Mouse (Mus musculus) hindbrain, embryonic 16.5 days (tissue): ENCODE measurements at regions not wholly inside any gene's neighbourhood (a gene's known extent, or its start where the extent isn't known, plus 50 kb on each side); places are given as distances from the start of the nearest gene placed in this dataset.
A peak's percentile ranks its signal among the peaks of the same experiment; 100 is the strongest.

Source experiments
- ATAC-seq: fragments of 200-750 bp; cut with Nextera tagmentation; 2 replicates; pipeline ENCODE4 v1.8.0; 2017; ENCODE audit warnings: moderate TSS enrichment, moderate library complexity
- H3K27ac ChIP-seq: fragments of 300-500 bp; sonication (generic); 2 replicates; pipeline ENCODE4 v1.5.1; 2014; ENCODE audit warnings: low read depth, mild to moderate bottlenecking, control low read depth, low read length, moderate library complexity
- H3K27me3 ChIP-seq: fragments of 300-500 bp; sonication (generic); replicated peaks from 2 replicates; pipeline ENCODE4 v1.6.1; 2014; ENCODE audit warnings: low read length; ENCODE audit not compliant: control insufficient read depth, insufficient read depth
- H3K36me3 ChIP-seq: fragments of 300-500 bp; sonication (generic); 2 replicates; pipeline ENCODE4 v1.6.1; 2014; ENCODE audit warnings: mild to moderate bottlenecking, low read length, moderate library complexity, mixed read lengths; ENCODE audit not compliant: control insufficient read depth, insufficient read depth
- H3K4me1 ChIP-seq: fragments of 300-500 bp; sonication (generic); 2 replicates; pipeline ENCODE4 v1.6.1; 2014; ENCODE audit warnings: low read depth, low read length; ENCODE audit not compliant: control insufficient read depth, insufficient read depth
- H3K4me2 ChIP-seq: fragments of 300-500 bp; sonication (generic); 2 replicates; pipeline ENCODE4 v1.6.1; 2014; ENCODE audit warnings: mild to moderate bottlenecking, low read length, control low read depth, moderate library complexity
- H3K4me3 ChIP-seq: fragments of 300-500 bp; sonication (generic); 2 replicates; pipeline ENCODE4 v1.5.1; 2014; ENCODE audit warnings: mild to moderate bottlenecking, low read length, control low read depth, moderate library complexity
- H3K9ac ChIP-seq: fragments of 300-500 bp; sonication (generic); 2 replicates; pipeline ENCODE4 v1.6.1; 2014; ENCODE audit warnings: low read depth, mild to moderate bottlenecking, control low read depth, low read length, moderate library complexity
- H3K9me3 ChIP-seq: fragments of 300-500 bp; sonication (generic); 2 replicates; pipeline ENCODE4 v1.6.1; 2014; ENCODE audit warnings: mild to moderate bottlenecking, low read length, moderate library complexity; ENCODE audit not compliant: control insufficient read depth
- WGBS: fragments of 180-500 bp; shearing (Covaris S2); extraction: QIAGEN DNeasy Blood & Tissue Kit; methylation state at CpG from one replicate; pipeline ENCODE4 v1.1.7; 2014; 5-methylcytosine and 5-hydroxymethylcytosine counted together

- 92% methylated on average over 6 of the region's 6 CpGs for WGBS
Observed at GRCm38 (mm10) chr7:83061894-83062477, 194.9 kb downstream of the Mex3b start.

GRCm38 (mm10) chr7:83063559-83063958 is 196.4 kb downstream of the Mex3b start:
- WGBS, result 88% methylated on average over 3 of the region's 3 CpGs
- H3K36me3 ChIP-seq, result no peaks in the 10 kb centered on the region
- H3K27ac ChIP-seq, result no peak overlapping the region
- H3K27me3 ChIP-seq, result no peaks in the 10 kb centered on the region
- H3K4me3 ChIP-seq, result no peak overlapping the region
- H3K4me1 ChIP-seq, result no peaks in the 10 kb centered on the region
- no peak for ATAC-seq
- H3K4me2 ChIP-seq, result no peak overlapping the region
- no peak overlapping the region for H3K9ac ChIP-seq
- no peaks in the 10 kb centered on the region for H3K9me3 ChIP-seq

More at GRCm38 (mm10) chr7:83061894-83062477, 194.9 kb downstream of the Mex3b start:
- Histone ChIP-seq H3K27me3 (no peaks in the 10 kb centered on the region), H3K4me1 (no peaks in the 10 kb centered on the region), H3K4me3 (no peak overlapping the region), H3K9me3 (no peaks in the 10 kb centered on the region), H3K9ac (no peak overlapping the region), H3K27ac (no peak overlapping the region), H3K4me2 (no peak overlapping the region), H3K36me3 (no peaks in the 10 kb centered on the region)
- no peak for ATAC-seq

DNA sequence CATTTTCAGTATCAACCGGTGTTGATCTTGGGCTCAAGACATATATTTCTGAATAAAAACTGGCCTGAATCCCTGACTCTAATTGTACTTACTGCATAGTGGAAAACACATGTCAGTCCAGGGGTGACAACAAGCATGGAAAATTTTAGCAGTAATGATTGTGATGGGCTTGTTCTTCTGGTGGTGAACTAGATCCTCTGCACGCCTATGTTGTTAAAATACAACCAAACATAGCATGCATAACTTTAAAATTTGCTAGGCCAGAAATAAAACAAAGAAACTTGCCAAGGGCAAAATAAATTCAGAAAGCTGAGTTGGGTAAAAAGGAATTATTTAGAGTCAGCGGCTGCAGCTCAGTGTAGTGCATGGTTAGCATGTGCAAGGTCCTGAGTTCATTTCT is 198.2 kb downstream of the Mex3b start:
- Histone ChIP-seq H3K27me3 (no peaks in the 10 kb centered on the region), H3K4me1 (no peaks in the 10 kb centered on the region), H3K27ac (no peak overlapping the region), H3K36me3 (no peaks in the 10 kb centered on the region), H3K9me3 (no peaks in the 10 kb centered on the region), H3K4me2 (no peak overlapping the region), H3K4me3 (no peak overlapping the region), H3K9ac (no peak overlapping the region)
- ATAC-seq, result no peak
- 88% methylated on average over 3 of the region's 3 CpGs for WGBS

- H3K27me3 ChIP-seq, result no peaks in the 10 kb centered on the region
- peaks cover 12% of the 10 kb centered on the region for H3K4me1 ChIP-seq
- no peaks in the 10 kb centered on the region for H3K36me3 ChIP-seq
- no peak overlapping the region for H3K4me3 ChIP-seq
- H3K27ac ChIP-seq, result no peak overlapping the region
- no peak for ATAC-seq
- 0 out of 2 replicates have a peak, but pooled peaks cover 2% of the 10 kb centered on the region for H3K9me3 ChIP-seq
- 60% methylated on average over 15 of the region's 15 CpGs for WGBS
- no peak overlapping the region for H3K9ac ChIP-seq
- H3K4me2 ChIP-seq, result peak overlapping the region; percentile 25
Observed at GRCm38 (mm10) chr7:83074399-83074970, 207.4 kb downstream of the Mex3b start.

GRCm38 (mm10) chr7:83075159-83075952 is 208.2 kb downstream of the Mex3b start:
- 86% methylated on average over 4 of the region's 4 CpGs for WGBS

DNA sequence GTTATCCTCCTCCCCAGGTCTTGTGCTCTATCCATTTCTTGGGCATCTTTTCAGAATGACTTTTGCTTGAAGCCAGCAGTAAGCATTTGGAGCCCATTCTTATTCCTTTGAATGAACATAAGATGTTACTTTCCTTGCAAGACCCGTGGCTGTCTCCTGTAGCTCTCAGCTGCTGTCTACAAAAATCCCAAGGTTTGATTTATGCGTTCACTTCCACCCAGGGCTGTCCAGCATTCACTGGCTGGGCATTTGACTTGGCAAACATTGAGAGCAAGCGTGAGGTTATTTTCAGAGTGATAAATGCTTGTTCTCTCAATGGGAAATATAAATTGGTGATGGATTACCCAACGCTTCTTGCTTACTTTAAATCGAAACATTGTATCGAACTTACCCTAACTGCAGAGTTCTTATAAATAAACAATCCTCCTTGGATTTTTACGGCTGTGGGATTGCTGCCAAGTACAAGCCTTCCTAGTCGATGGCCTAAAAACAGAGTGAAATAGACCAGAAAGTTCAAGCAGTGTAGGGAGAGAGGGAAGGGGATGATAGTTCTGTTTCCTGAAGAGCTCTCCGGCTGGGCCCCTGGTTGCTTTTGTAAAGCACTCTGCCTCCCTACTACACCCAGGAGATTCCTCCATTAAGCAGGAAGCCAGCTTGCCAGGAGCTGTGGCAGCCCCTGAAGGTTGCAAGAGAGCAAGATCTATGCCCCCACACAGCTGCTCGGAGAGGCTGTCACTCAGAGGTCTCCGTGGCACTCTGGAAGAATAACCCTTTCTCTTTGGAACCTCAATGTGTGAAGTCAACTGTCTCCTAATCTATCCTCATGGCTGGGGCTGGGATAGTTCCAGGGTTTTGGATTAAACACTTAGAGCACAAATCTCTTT is 210.1 kb downstream of the Mex3b start:
- Histone ChIP-seq H3K9ac (no peak overlapping the region), H3K9me3 (no peaks in the 10 kb centered on the region), H3K27me3 (no peaks in the 10 kb centered on the region), H3K4me1 (peaks cover 12% of the 10 kb centered on the region), H3K27ac (peak overlapping the region; percentile 61; the same call in 1 of the 2 replicates), H3K36me3 (no peaks in the 10 kb centered on the region), H3K4me2 (no peak overlapping the region), H3K4me3 (no peak overlapping the region)
- WGBS, result 19% methylated on average over 11 of the region's 11 CpGs
- ATAC-seq, result peak; percentile 77

More at GRCm38 (mm10) chr7:83075159-83075952, 208.2 kb downstream of the Mex3b start:
- Histone ChIP-seq H3K9ac (no peak overlapping the region), H3K36me3 (no peaks in the 10 kb centered on the region), H3K27me3 (no peaks in the 10 kb centered on the region), H3K27ac (no peak overlapping the region), H3K9me3 (0 out of 2 replicates have a peak, but pooled peaks cover 2% of the 10 kb centered on the region), H3K4me2 (no peak overlapping the region), H3K4me1 (peaks cover 12% of the 10 kb centered on the region), H3K4me3 (no peak overlapping the region)
- ATAC-seq, result no peak

GRCm38 (mm10) chr7:83077919-83078265 is 210.8 kb downstream of the Mex3b start:
- Histone ChIP-seq H3K9ac (no peak overlapping the region), H3K4me1 (peaks cover 12% of the 10 kb centered on the region), H3K9me3 (no peaks in the 10 kb centered on the region), H3K4me3 (no peak overlapping the region), H3K36me3 (no peaks in the 10 kb centered on the region), H3K27ac (peak overlapping the region; percentile 61; the same call in 1 of the 2 replicates), H3K4me2 (no peak overlapping the region), H3K27me3 (no peaks in the 10 kb centered on the region)
- WGBS, result 12% methylated on average over 4 of the region's 4 CpGs
- ATAC-seq, result peak; percentile 55; the same call in 1 of the 2 replicates

GRCm38 (mm10) chr7:83078695-83079094 is 211.6 kb downstream of the Mex3b start:
- Histone ChIP-seq H3K27ac (no peak overlapping the region), H3K4me1 (peaks cover 12% of the 10 kb centered on the region), H3K27me3 (no peaks in the 10 kb centered on the region), H3K4me3 (no peak overlapping the region), H3K4me2 (no peak overlapping the region), H3K36me3 (no peaks in the 10 kb centered on the region), H3K9ac (no peak overlapping the region), H3K9me3 (no peaks in the 10 kb centered on the region)
- WGBS, result 95% methylated on average over 4 of the region's 4 CpGs
- ATAC-seq, result no peak
